Mouse (Mus musculus): ENCODE data around the gene Ppp1r12b. TPM values are rescaled to one million over a fixed set of nuclear protein-coding genes. Genes with fewer than 3 reads are reported as not detected.

Gene Ppp1r12b
- polyA plus RNA-seq (2015; fragmentation: Nextera tagmentation; extraction: Ambion mirVana) = 15.1 and 15.8 TPM in 2 replicates

GRCm38 (mm10) chr1:134955637-134956176 is at the start of gene Ppp1r12b:
TSS of gene Ppp1r12b (minus strand) at chr1:134955942.
- WGBS = under 1% methylated on average over 39 of the region's 39 CpGs
- no peaks in the 10 kb centered on the region for H3K9me3 ChIP-seq
- H3K9ac ChIP-seq = peak within 1 kb of the TSS; percentile 86
- peak; percentile 99 for ATAC-seq (ENCODE audit: low FRiP score, low read depth)
- no peaks in the 10 kb centered on the region for H3K27me3 ChIP-seq
- H3K4me1 ChIP-seq (replicated peaks) = peaks cover 13% of the 10 kb centered on the region
- peak within 1 kb of the TSS; percentile 82 for H3K4me2 ChIP-seq
- peak within 1 kb of the TSS; percentile 94 for H3K27ac ChIP-seq (replicated peaks)
- H3K36me3 ChIP-seq = 0 out of 2 replicates have a peak, but pooled peaks cover 2% of the 10 kb centered on the region
- H3K4me3 ChIP-seq = peak within 1 kb of the TSS; percentile 93

- 44% methylated on average over 4 of the region's 4 CpGs for WGBS
- ATAC-seq (ENCODE audit: low FRiP score, low read depth) = no peak
- no peak overlapping the region for H3K27ac ChIP-seq (replicated peaks)
Measured at GRCm38 (mm10) chr1:135003346-135003745, 47.6 kb upstream of the Ppp1r12b start.

GRCm38 (mm10) chr1:135000527-135000926 is 44.8 kb upstream of the Ppp1r12b start:
- H3K9me3 ChIP-seq = no peaks in the 10 kb centered on the region
- peaks cover 3% of the 10 kb centered on the region for H3K4me1 ChIP-seq (replicated peaks)
- no peak for ATAC-seq (ENCODE audit: low FRiP score, low read depth)
- no peak overlapping the region for H3K4me3 ChIP-seq
- no peak overlapping the region for H3K27ac ChIP-seq (replicated peaks)
- WGBS = 86% methylated on average over 9 of the region's 9 CpGs
- no peaks in the 10 kb centered on the region for H3K36me3 ChIP-seq
- H3K27me3 ChIP-seq = no peaks in the 10 kb centered on the region
- no peak overlapping the region for H3K9ac ChIP-seq
- H3K4me2 ChIP-seq = no peak overlapping the region

More at GRCm38 (mm10) chr1:135003346-135003745, 47.6 kb upstream of the Ppp1r12b start:
- H3K4me2 ChIP-seq = no peak overlapping the region
- no peaks in the 10 kb centered on the region for H3K27me3 ChIP-seq
- no peaks in the 10 kb centered on the region; the same call in 1 of the 2 replicates for H3K4me1 ChIP-seq (replicated peaks)
- no peaks in the 10 kb centered on the region for H3K36me3 ChIP-seq
- no peak overlapping the region for H3K9ac ChIP-seq
- no peak overlapping the region for H3K4me3 ChIP-seq
- H3K9me3 ChIP-seq = no peaks in the 10 kb centered on the region

GRCm38 (mm10) chr1:134998231-134998630 is 42.5 kb upstream of the Ppp1r12b start:
- Histone ChIP-seq H3K9ac (no peak overlapping the region), H3K4me2 (no peak overlapping the region), H3K4me3 (no peak overlapping the region), H3K9me3 (no peaks in the 10 kb centered on the region), H3K36me3 (no peaks in the 10 kb centered on the region), H3K4me1 (replicated peaks) (peaks cover 6% of the 10 kb centered on the region), H3K27ac (replicated peaks) (no peak overlapping the region), H3K27me3 (peaks cover 3% of the 10 kb centered on the region; the same call in 1 of the 2 replicates)
- ATAC-seq (ENCODE audit: low FRiP score, low read depth) = no peak; the same call in 1 of the 2 replicates
- 74% methylated on average over 8 of the region's 8 CpGs for WGBS

- H3K4me1 ChIP-seq (replicated peaks) = peaks cover 6% of the 10 kb centered on the region
- no peak overlapping the region for H3K4me2 ChIP-seq
- H3K36me3 ChIP-seq = no peaks in the 10 kb centered on the region
- no peak overlapping the region for H3K9ac ChIP-seq
- no peak for ATAC-seq (ENCODE audit: low FRiP score, low read depth)
- peaks cover 3% of the 10 kb centered on the region; the same call in 1 of the 2 replicates for H3K27me3 ChIP-seq
- 84% methylated on average over 5 of the region's 5 CpGs for WGBS
- H3K4me3 ChIP-seq = no peak overlapping the region
- no peaks in the 10 kb centered on the region for H3K9me3 ChIP-seq
- H3K27ac ChIP-seq (replicated peaks) = no peak overlapping the region
Measured at GRCm38 (mm10) chr1:134997568-134997967, 41.8 kb upstream of the Ppp1r12b start.

GRCm38 (mm10) chr1:134996471-134996870 is 40.7 kb upstream of the Ppp1r12b start:
- Histone ChIP-seq H3K36me3 (no peaks in the 10 kb centered on the region), H3K4me1 (replicated peaks) (peaks cover 6% of the 10 kb centered on the region), H3K27me3 (peaks cover 3% of the 10 kb centered on the region; the same call in 1 of the 2 replicates), H3K4me2 (no peak overlapping the region), H3K27ac (replicated peaks) (no peak overlapping the region), H3K4me3 (no peak overlapping the region), H3K9me3 (no peaks in the 10 kb centered on the region), H3K9ac (no peak overlapping the region)
- ATAC-seq (ENCODE audit: low FRiP score, low read depth) = no peak
- WGBS = 85% methylated on average over 7 of the region's 7 CpGs

DNA sequence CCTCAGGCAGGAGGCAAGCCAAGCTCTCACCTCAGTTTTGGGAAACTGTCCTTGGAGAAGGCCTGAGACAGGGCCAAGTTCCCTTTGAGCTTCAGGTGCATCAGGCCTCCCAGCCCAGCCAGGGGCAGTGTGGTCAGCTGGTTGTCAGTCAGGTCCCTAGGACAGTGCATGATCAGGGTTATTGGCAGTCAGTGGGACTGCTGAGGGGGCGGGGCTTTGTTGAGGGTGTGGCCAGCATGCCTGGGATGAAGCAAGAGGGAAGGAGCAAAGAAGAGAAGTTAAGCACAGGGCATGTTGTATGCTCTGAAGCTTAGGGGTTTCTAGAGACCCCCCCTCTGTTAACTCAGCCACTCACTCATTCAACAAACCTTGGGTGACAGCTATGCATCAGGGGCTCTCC is 40.2 kb upstream of the Ppp1r12b start:
- no peaks in the 10 kb centered on the region for H3K36me3 ChIP-seq
- 0 out of 2 replicates have a peak overlapping the region, but pooled peaks have one; percentile 30 for H3K27ac ChIP-seq (replicated peaks)

GRCm38 (mm10) chr1:134995437-134995836 is 39.7 kb upstream of the Ppp1r12b start:
- Histone ChIP-seq H3K9me3 (no peaks in the 10 kb centered on the region), H3K27me3 (peaks cover 4% of the 10 kb centered on the region; the same call in 1 of the 2 replicates), H3K36me3 (no peaks in the 10 kb centered on the region), H3K4me3 (no peak overlapping the region), H3K27ac (replicated peaks) (0 out of 2 replicates have a peak overlapping the region, but pooled peaks have one; percentile 30), H3K4me1 (replicated peaks) (peaks cover 6% of the 10 kb centered on the region), H3K9ac (no peak overlapping the region), H3K4me2 (no peak overlapping the region)
- no peak for ATAC-seq (ENCODE audit: low FRiP score, low read depth)
- WGBS = 35% methylated on average over 4 of the region's 4 CpGs

More for the DNA sequence above, 40.2 kb upstream of the Ppp1r12b start:
- peaks cover 3% of the 10 kb centered on the region; the same call in 1 of the 2 replicates for H3K27me3 ChIP-seq
- 35% methylated on average over 1 of the region's 1 CpGs for WGBS
- H3K9ac ChIP-seq = no peak overlapping the region
- ATAC-seq (ENCODE audit: low FRiP score, low read depth) = peak; percentile 27; the same call in 1 of the 2 replicates
- peaks cover 6% of the 10 kb centered on the region for H3K4me1 ChIP-seq (replicated peaks)
- no peaks in the 10 kb centered on the region for H3K9me3 ChIP-seq
- H3K4me2 ChIP-seq = no peak overlapping the region
- no peak overlapping the region for H3K4me3 ChIP-seq

- no peaks in the 10 kb centered on the region for H3K9me3 ChIP-seq
- ATAC-seq (ENCODE audit: low FRiP score, low read depth) = no peak
- H3K4me1 ChIP-seq (replicated peaks) = peaks cover 6% of the 10 kb centered on the region
- 91% methylated on average over 3 of the region's 3 CpGs for WGBS
- H3K4me2 ChIP-seq = no peak overlapping the region
- H3K27me3 ChIP-seq = peaks cover 9% of the 10 kb centered on the region; the same call in 1 of the 2 replicates
- no peak overlapping the region for H3K4me3 ChIP-seq
- no peak overlapping the region for H3K9ac ChIP-seq
- no peak overlapping the region for H3K27ac ChIP-seq (replicated peaks)
- no peaks in the 10 kb centered on the region for H3K36me3 ChIP-seq
Measured at GRCm38 (mm10) chr1:134994739-134995138, 39.0 kb upstream of the Ppp1r12b start.

DNA sequence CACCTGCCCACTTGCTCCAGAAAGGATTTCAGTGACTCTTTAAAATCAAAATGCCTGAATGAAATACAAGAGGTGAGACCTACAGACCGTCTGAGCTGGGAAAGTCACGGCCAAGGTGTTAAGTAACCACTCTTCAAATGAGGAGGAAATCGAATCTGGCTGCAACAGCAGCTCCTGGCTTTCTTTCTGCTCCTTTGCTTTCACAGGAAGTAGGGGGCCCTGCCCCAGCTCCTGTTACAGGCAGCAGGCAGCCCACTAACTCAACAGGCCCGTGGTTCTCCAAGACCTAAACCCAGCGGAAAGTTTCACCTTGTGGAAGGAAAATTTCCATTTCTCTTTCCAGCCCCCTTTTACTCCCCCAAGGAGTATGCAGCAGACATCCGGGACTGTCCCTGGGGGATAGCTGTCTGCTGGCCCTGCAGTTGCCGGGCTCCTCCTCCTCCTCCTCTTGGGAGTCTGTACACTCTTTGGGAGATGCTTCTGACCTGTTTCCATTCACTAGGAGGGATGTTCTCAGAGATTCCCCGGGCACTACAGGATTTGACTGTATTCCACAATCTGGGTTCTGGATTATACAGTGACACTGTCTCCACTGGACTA is 36.4 kb upstream of the Ppp1r12b start:
- ATAC-seq (ENCODE audit: low FRiP score, low read depth) = no peak
- no peak overlapping the region for H3K4me3 ChIP-seq
- peaks cover 11% of the 10 kb centered on the region for H3K4me1 ChIP-seq (replicated peaks)
- H3K27ac ChIP-seq (replicated peaks) = no peak overlapping the region
- WGBS = 51% methylated on average over 8 of the region's 8 CpGs
- H3K9me3 ChIP-seq = no peaks in the 10 kb centered on the region
- no peaks in the 10 kb centered on the region for H3K36me3 ChIP-seq
- H3K27me3 ChIP-seq = peaks cover 12% of the 10 kb centered on the region; the same call in 1 of the 2 replicates
- H3K9ac ChIP-seq = no peak overlapping the region
- H3K4me2 ChIP-seq = no peak overlapping the region

- H3K4me3 ChIP-seq = no peak overlapping the region
- WGBS = 8% methylated on average over 7 of the region's 7 CpGs
- no peaks in the 10 kb centered on the region for H3K36me3 ChIP-seq
- H3K27me3 ChIP-seq = peaks cover 12% of the 10 kb centered on the region; the same call in 1 of the 2 replicates
- no peak overlapping the region for H3K9ac ChIP-seq
- no peak for ATAC-seq (ENCODE audit: low FRiP score, low read depth)
- no peak overlapping the region for H3K27ac ChIP-seq (replicated peaks)
- H3K4me2 ChIP-seq = no peak overlapping the region
- no peaks in the 10 kb centered on the region for H3K9me3 ChIP-seq
- H3K4me1 ChIP-seq (replicated peaks) = peaks cover 5% of the 10 kb centered on the region; the same call in 1 of the 2 replicates
Measured at GRCm38 (mm10) chr1:134989372-134989771, 33.6 kb upstream of the Ppp1r12b start.

DNA sequence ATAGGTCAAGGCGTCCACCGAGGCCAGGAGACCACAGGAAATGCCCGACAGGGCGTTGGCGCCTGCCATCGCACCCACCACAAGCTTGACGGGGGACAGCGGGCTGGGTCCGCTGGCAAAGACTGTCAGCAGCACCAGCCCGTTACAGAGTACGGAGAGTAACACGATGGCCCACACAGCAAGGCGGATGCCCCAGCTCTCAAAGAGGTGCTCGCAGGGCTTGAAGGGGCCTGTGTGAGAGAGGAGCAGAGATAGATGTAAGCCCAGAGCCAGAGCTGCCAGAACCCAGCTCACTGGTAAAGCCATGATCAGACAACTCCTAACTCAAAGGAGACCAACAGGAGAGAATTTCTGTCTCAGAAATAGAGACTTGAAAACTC is 32.2 kb upstream of the Ppp1r12b start:
- peaks cover 9% of the 10 kb centered on the region; the same call in 1 of the 2 replicates for H3K27me3 ChIP-seq
- H3K36me3 ChIP-seq = no peaks in the 10 kb centered on the region
- H3K4me3 ChIP-seq = peak overlapping the region; percentile 34
- peaks cover 5% of the 10 kb centered on the region; the same call in 1 of the 2 replicates for H3K4me1 ChIP-seq (replicated peaks)
- WGBS = 8% methylated on average over 14 of the region's 14 CpGs
- H3K4me2 ChIP-seq = peak overlapping the region; percentile 78
- peak overlapping the region; percentile 36 for H3K9ac ChIP-seq
- H3K9me3 ChIP-seq = no peaks in the 10 kb centered on the region
- ATAC-seq (ENCODE audit: low FRiP score, low read depth) = peak; percentile 39; the same call in 1 of the 2 replicates
- H3K27ac ChIP-seq (replicated peaks) = no peak overlapping the region

Measured in hindbrain, embryonic 15.5 days (tissue).